In genomic region chr9:71466111-71466510, GRCm38 (mm10) we compare ENCODE assay signal across 10 mouse cellular contexts. TPM values are rescaled to one million over a fixed set of nuclear protein-coding genes. Genes with fewer than 3 reads are reported as not detected.
A peak's percentile ranks its signal among the peaks of the same experiment; 100 is the strongest.
DNase-seq lines count a peak whose midpoint lies in the region; ATAC-seq and TF ChIP-seq lines count a peak whose summit lies in the region.
"Had no signal": no experiment of that assay in that cellular context is flagged by ENCODE, and none has a peak within 500 bp of the region (broad histone marks: within the 10 kb centered on the region; RNA-seq: fewer than 3 reads in every experiment).

No protein-coding gene starts in this region.

- H3K36me3 ChIP-seq in heart, embryonic 11.5 days (ENCODE audit: control insufficient read depth, insufficient read depth, low read length) = no peaks in the 10 kb centered on the region
- H3K36me3 ChIP-seq in midbrain, postnatal 0 days (ENCODE audit: insufficient read depth, low read length) = no peaks in the 10 kb centered on the region
- no peaks in the 10 kb centered on the region for H3K36me3 ChIP-seq in midbrain, embryonic 15.5 days (replicated peaks)
- H3K36me3 ChIP-seq: heart, embryonic 13.5 days; lung, embryonic 15.5 days had no signal

- TF ChIP-seq CTCF in midbrain, postnatal 0 days (IDR thresholded peaks at IDR 0.05) = peak; percentile 77

- peak; percentile 48 for DNase-seq in heart, postnatal 10 days
- DNase-seq in midbrain, postnatal 0 days (ENCODE audit: low spot score) = peak; percentile 58
- DNase-seq in adrenal gland, postnatal 10 days = peak; percentile 51
- peak; percentile 35 for DNase-seq in lung, postnatal 14 days
- DNase-seq in MN1 (ENCODE audit: low spot score) = no peak
- no peak for DNase-seq in c-Kit-positive CD71-positive TER-119-positive erythroid progenitor cells, embryonic 14.5 days (ENCODE audit: low spot score)

- no peak overlapping the region for H3K4me2 ChIP-seq in heart, embryonic 11.5 days
- H3K4me2 ChIP-seq in midbrain, postnatal 0 days (ENCODE audit: low read depth, low read length, poor library complexity, severe bottlenecking) = no peak overlapping the region
- H3K4me2 ChIP-seq in midbrain, embryonic 15.5 days = no peak overlapping the region
- H3K4me2 ChIP-seq: heart, embryonic 13.5 days; lung, embryonic 15.5 days had no signal

- H3K27me3 ChIP-seq in heart, embryonic 11.5 days (ENCODE audit: control insufficient read depth, insufficient read depth, low read length) = no peaks in the 10 kb centered on the region
- H3K27me3 ChIP-seq in midbrain, postnatal 0 days (ENCODE audit: insufficient read depth, low read length) = no peaks in the 10 kb centered on the region
- no peaks in the 10 kb centered on the region for H3K27me3 ChIP-seq in midbrain, embryonic 15.5 days (replicated peaks)
- H3K27me3 ChIP-seq: heart, embryonic 13.5 days; lung, embryonic 15.5 days had no signal

- no peak for ATAC-seq in heart, embryonic 11.5 days (replicated peaks; ENCODE audit: insufficient number of reproducible peaks, low FRiP score, low TSS enrichment)
- ATAC-seq in midbrain, postnatal 0 days (ENCODE audit: low FRiP score) = no peak
- no peak for ATAC-seq in midbrain, embryonic 15.5 days (replicated peaks)

- no peak overlapping the region for H3K4me3 ChIP-seq in heart, embryonic 11.5 days (ENCODE audit: low read depth, low read length)
- no peak overlapping the region for H3K4me3 ChIP-seq in midbrain, postnatal 0 days (ENCODE audit: low read depth, low read length)
- H3K4me3 ChIP-seq in midbrain, embryonic 15.5 days = no peak overlapping the region
- H3K4me3 ChIP-seq: heart, embryonic 13.5 days; lung, embryonic 15.5 days had no signal

- no peak overlapping the region for H3K27ac ChIP-seq in heart, embryonic 11.5 days (ENCODE audit: low read depth, low read length)
- H3K27ac ChIP-seq in midbrain, postnatal 0 days (ENCODE audit: low read depth, low read length) = no peak overlapping the region
- no peak overlapping the region for H3K27ac ChIP-seq in midbrain, embryonic 15.5 days
- H3K27ac ChIP-seq: heart, embryonic 13.5 days; lung, embryonic 15.5 days had no signal

- no peak overlapping the region for H3K9ac ChIP-seq in heart, embryonic 11.5 days (ENCODE audit: low read depth, low read length)
- no peak overlapping the region for H3K9ac ChIP-seq in midbrain, postnatal 0 days (replicated peaks; ENCODE audit: low read length, poor library complexity, severe bottlenecking)
- no peak overlapping the region for H3K9ac ChIP-seq in midbrain, embryonic 15.5 days
- H3K9ac ChIP-seq: heart, embryonic 13.5 days; lung, embryonic 15.5 days had no signal

- intact Hi-C loops in heart, postnatal 10 days (cut with DNase I) = no loop called here

- no peaks in the 10 kb centered on the region for H3K9me3 ChIP-seq in heart, embryonic 11.5 days (replicated peaks; ENCODE audit: control insufficient read depth, low read length)
- H3K9me3 ChIP-seq in midbrain, postnatal 0 days (ENCODE audit: low read length) = no peaks in the 10 kb centered on the region
- no peaks in the 10 kb centered on the region for H3K9me3 ChIP-seq in midbrain, embryonic 15.5 days
- H3K9me3 ChIP-seq: heart, embryonic 13.5 days; lung, embryonic 15.5 days had no signal

- peaks cover 4% of the 10 kb centered on the region; the same call in 1 of the 2 replicates for H3K4me1 ChIP-seq in heart, embryonic 11.5 days (ENCODE audit: control insufficient read depth, insufficient read depth, low read length)
- H3K4me1 ChIP-seq in midbrain, postnatal 0 days (ENCODE audit: insufficient read depth, low read length) = no peaks in the 10 kb centered on the region
- no peaks in the 10 kb centered on the region for H3K4me1 ChIP-seq in midbrain, embryonic 15.5 days

- 75% methylated on average over 3 of the region's 3 CpGs for whole genome bisulfite sequencing in heart, embryonic 11.5 days (ENCODE audit: insufficient replicate concordance)
- 80% methylated on average over 3 of the region's 3 CpGs for WGBS in midbrain, postnatal 0 days
- WGBS in midbrain, embryonic 15.5 days = 84% methylated on average over 3 of the region's 3 CpGs

RNA-seq across cellular contexts. Expression of gene Polr2m, which starts 19.6 kb away (rescaled TPM):
- 100 to 1,000 TPM; 261 to 290 TPM for total RNA-seq in heart, postnatal 10 days (2021)
- 301 and 350 TPM in 2 replicates for polyA plus RNA-seq in heart, embryonic 11.5 days (2014; fragmentation: Nextera tagmentation; extraction: Ambion mirVana)
- 206 and 214 TPM in 2 replicates for total RNA-seq in midbrain, postnatal 0 days (2014; rRNA removed)
- polyA plus RNA-seq in midbrain, postnatal 0 days (2015; fragmentation: Nextera tagmentation; extraction: Ambion mirVana) = 317 and 320 TPM in 2 replicates
- 353 and 354 TPM in 2 replicates for polyA plus RNA-seq in midbrain, embryonic 15.5 days (2015; fragmentation: Nextera tagmentation; extraction: Ambion mirVana)
- 100 to 1,000 TPM; 173 to 196 TPM for total RNA-seq in adrenal gland, postnatal 10 days (2021)

Comparison
In these comparisons a context has a peak if more than half of its experiments do, and no peak if none do; other contexts are left out.
1. DNase-seq: peak in heart, postnatal 10 days (2 of 2), midbrain, postnatal 0 days (single experiment), adrenal gland, postnatal 10 days (single experiment) and lung, postnatal 14 days (single experiment); none in MN1 (single experiment) and c-Kit-positive CD71-positive TER-119-positive erythroid progenitor cells, embryonic 14.5 days (single experiment).